In the genomic region with DNA sequence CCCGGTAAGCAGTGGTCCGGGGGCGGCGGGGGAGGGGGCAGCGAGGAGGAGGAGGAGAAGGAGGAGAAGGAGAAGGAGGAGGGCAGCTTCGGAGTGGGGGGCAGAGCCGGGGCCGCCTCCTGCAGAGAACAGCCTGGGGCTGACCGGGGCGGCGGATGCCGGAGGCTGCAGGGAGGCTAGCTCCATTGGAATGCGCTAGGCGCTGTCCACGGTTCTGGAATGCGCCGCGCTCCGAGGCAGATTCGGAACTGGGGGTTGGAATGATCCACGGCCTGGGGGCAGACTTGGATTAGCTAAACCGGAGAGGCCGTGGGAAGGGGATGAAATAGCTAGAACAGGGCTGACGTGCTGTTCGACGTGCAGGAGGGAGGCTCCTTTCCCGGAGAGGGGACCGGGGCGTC, we compare ENCODE assay signal across 8 mouse cellular contexts. TPM values are rescaled to one million over a fixed set of nuclear protein-coding genes. Genes with fewer than 3 reads are reported as not detected.
DNase-seq lines count a peak whose midpoint lies in the region; ATAC-seq lines count a peak whose summit lies in the region.

No protein-coding gene starts in this region.

- peak overlapping the region; percentile 52 for H3K4me3 ChIP-seq in hindbrain, embryonic 16.5 days (ENCODE audit: low read length)
- peak overlapping the region; percentile 31 for H3K4me3 ChIP-seq in stomach, embryonic 16.5 days (replicated peaks; ENCODE audit: low read length)

- H3K4me1 ChIP-seq in hindbrain, embryonic 16.5 days (ENCODE audit: control insufficient read depth, insufficient read depth, low read depth, low read length), result peaks cover 49% of the 10 kb centered on the region
- H3K4me1 ChIP-seq in stomach, embryonic 16.5 days (ENCODE audit: control insufficient read depth, insufficient read depth, low read length), result peaks cover 7% of the 10 kb centered on the region; the same call in 1 of the 2 replicates

- WGBS in hindbrain, embryonic 16.5 days, result under 1% methylated on average over 28 of the region's 29 CpGs
- WGBS in stomach, embryonic 16.5 days, result under 1% methylated on average over 29 of the region's 29 CpGs

- H3K9me3 ChIP-seq in hindbrain, embryonic 16.5 days (ENCODE audit: control insufficient read depth, low read length), result no peaks in the 10 kb centered on the region
- H3K9me3 ChIP-seq in stomach, embryonic 16.5 days (replicated peaks; ENCODE audit: control insufficient read depth, low read length), result no peaks in the 10 kb centered on the region

- H3K9ac ChIP-seq in hindbrain, embryonic 16.5 days (ENCODE audit: low read depth, low read length), result peak overlapping the region; percentile 70
- no peak overlapping the region for H3K9ac ChIP-seq in stomach, embryonic 16.5 days (ENCODE audit: low read length)

- ATAC-seq in hindbrain, embryonic 16.5 days, result 0 out of 2 replicates have a peak, but pooled peaks have one; percentile 16
- peak; percentile 57; the same call in 1 of the 2 replicates for ATAC-seq in stomach, embryonic 16.5 days (ENCODE audit: insufficient read depth, low FRiP score)

- intact Hi-C loops in left cerebral cortex, postnatal 4 days (cut with DNase I), result no loop called here

- DNase-seq in R1 (ENCODE audit: low read depth, low spot score), result peak; percentile 88
- peak; percentile 65 for DNase-seq in cerebellum, adult 8-10 months
- peak; percentile 44 for DNase-seq in gastrocnemius, adult 18-20 months (ENCODE audit: low spot score)
- peak; percentile 46 for DNase-seq in left cerebral cortex, postnatal 4 days
- DNase-seq in mesoderm, embryonic 11.5 days (ENCODE audit: low read depth, low spot score), result peak; percentile 91
- no peak for DNase-seq in thymus, postnatal 10 days (ENCODE audit: low spot score in 2 of 2)

- H3K36me3 ChIP-seq in hindbrain, embryonic 16.5 days (ENCODE audit: control insufficient read depth, insufficient read depth, low read length), result no peaks in the 10 kb centered on the region
- no peaks in the 10 kb centered on the region for H3K36me3 ChIP-seq in stomach, embryonic 16.5 days (ENCODE audit: control insufficient read depth, insufficient read depth, low read length)

- H3K4me2 ChIP-seq in hindbrain, embryonic 16.5 days (ENCODE audit: low read length), result peak overlapping the region; percentile 83
- peak overlapping the region; percentile 46 for H3K4me2 ChIP-seq in stomach, embryonic 16.5 days (ENCODE audit: low read depth, low read length)

- peaks cover 3% of the 10 kb centered on the region; the same call in 1 of the 2 replicates for H3K27me3 ChIP-seq in hindbrain, embryonic 16.5 days (replicated peaks; ENCODE audit: control insufficient read depth, insufficient read depth, low read length)
- H3K27me3 ChIP-seq in stomach, embryonic 16.5 days (ENCODE audit: control insufficient read depth, insufficient read depth, low read length), result peaks cover 60% of the 10 kb centered on the region

- peak overlapping the region; percentile 86 for H3K27ac ChIP-seq in hindbrain, embryonic 16.5 days (ENCODE audit: low read depth, low read length)
- no peak overlapping the region for H3K27ac ChIP-seq in stomach, embryonic 16.5 days (ENCODE audit: low read length)

RNA-seq across cellular contexts. Expression of a gene that starts 7.8 kb away (rescaled TPM):
- under 1 TPM; 0.40 to 0.55 TPM for total RNA-seq in gastrocnemius, adult 18-20 months (2021)
- polyA plus RNA-seq in hindbrain, embryonic 16.5 days (2015; fragmentation: Nextera tagmentation; extraction: Ambion mirVana), result 52.7 and 54.9 TPM in 2 replicates
- total RNA-seq in left cerebral cortex, postnatal 4 days (2021), result 100 to 1,000 TPM; 158 to 181 TPM
- polyA plus RNA-seq in stomach, embryonic 16.5 days (2015; fragmentation: Nextera tagmentation; extraction: Ambion mirVana), result 0.26 and 0.46 TPM in 2 replicates

RNA-seq across cellular contexts. Expression of a gene that starts 27.9 kb away (rescaled TPM):
- under 1 TPM; 0.43 to 0.85 TPM for total RNA-seq in gastrocnemius, adult 18-20 months (2021)
- polyA plus RNA-seq in hindbrain, embryonic 16.5 days (2015; fragmentation: Nextera tagmentation; extraction: Ambion mirVana), result 22.5 and 29.3 TPM in 2 replicates
- total RNA-seq in left cerebral cortex, postnatal 4 days (2021), result 1 to 10 TPM; 2.1 to 2.3 TPM
- polyA plus RNA-seq in stomach, embryonic 16.5 days (2015; fragmentation: Nextera tagmentation; extraction: Ambion mirVana), result 5.4 and 5.5 TPM in 2 replicates

RNA-seq across cellular contexts. Expression of a gene that starts 56.9 kb away (rescaled TPM):
- 1 to 10 TPM; 7.4 to 8.4 TPM for total RNA-seq in gastrocnemius, adult 18-20 months (2021)
- polyA plus RNA-seq in hindbrain, embryonic 16.5 days (2015; fragmentation: Nextera tagmentation; extraction: Ambion mirVana), result 13.4 and 17.1 TPM in 2 replicates
- 10 to 100 TPM; 30.0 to 31.2 TPM for total RNA-seq in left cerebral cortex, postnatal 4 days (2021)
- 11.3 and 12.4 TPM in 2 replicates for polyA plus RNA-seq in stomach, embryonic 16.5 days (2015; fragmentation: Nextera tagmentation; extraction: Ambion mirVana)

Comparison
In these comparisons a context has a peak if more than half of its experiments do, and no peak if none do; other contexts are left out.
1. DNase-seq: peak in R1 (single experiment), cerebellum, adult 8-10 months (single experiment), gastrocnemius, adult 18-20 months (single experiment), left cerebral cortex, postnatal 4 days (single experiment) and mesoderm, embryonic 11.5 days (single experiment); none in thymus, postnatal 10 days (0 of 2).
2. RNA of a gene that starts 7.8 kb away (total RNA-seq): 158 to 181 TPM in left cerebral cortex, postnatal 4 days; 0.40 to 0.55 TPM in gastrocnemius, adult 18-20 months; every median in the first group is over 100 times any median in the second.